Mouse (Mus musculus) midbrain, postnatal 0 days (tissue): ENCODE results near the gene Appl2. TPM values are rescaled to one million over a fixed set of nuclear protein-coding genes. Genes with fewer than 3 reads are reported as not detected.

Experiments
- ATAC-seq: fragments of 200-750 bp; cut with Nextera tagmentation; 2 replicates; pipeline ENCODE4 v1.8.0; 2017; ENCODE audit warnings: moderate number of reproducible peaks, mild to moderate bottlenecking, moderate TSS enrichment, moderate library complexity; ENCODE audit not compliant: low FRiP score
- DNase-seq: peaks from one replicate; pipeline ENCODE4 v3.0.0-alpha.2; 2015; ENCODE audit warnings: low spot score
- H3K27ac ChIP-seq: fragments of 300-500 bp; sonication (generic); 2 replicates; pipeline ENCODE4 v1.5.1; 2014; ENCODE audit warnings: low read depth, mild to moderate bottlenecking, low read length, mixed read lengths
- H3K27me3 ChIP-seq: fragments of 300-500 bp; sonication (generic); 2 replicates; pipeline ENCODE4 v1.6.1; 2014; ENCODE audit warnings: low read length, control low read depth, mixed read lengths; ENCODE audit not compliant: insufficient read depth
- H3K36me3 ChIP-seq: fragments of 300-500 bp; sonication (generic); 2 replicates; pipeline ENCODE4 v1.6.1; 2014; ENCODE audit warnings: low read length, control low read depth, mixed read lengths; ENCODE audit not compliant: insufficient read depth
- H3K4me1 ChIP-seq: fragments of 300-500 bp; sonication (generic); 2 replicates; pipeline ENCODE4 v1.6.1; 2014; ENCODE audit warnings: mild to moderate bottlenecking, control low read depth, antibody characterized with exemption, low read length, mixed read lengths; ENCODE audit not compliant: insufficient read depth
- H3K4me2 ChIP-seq: fragments of 300-500 bp; sonication (generic); 2 replicates; pipeline ENCODE4 v1.6.1; 2014; ENCODE audit warnings: low read depth, mild to moderate bottlenecking, low read length, mixed read lengths; ENCODE audit not compliant: poor library complexity, severe bottlenecking
- H3K4me3 ChIP-seq: fragments of 300-500 bp; sonication (generic); 2 replicates; pipeline ENCODE4 v1.5.1; 2014; ENCODE audit warnings: low read depth, mild to moderate bottlenecking, low read length, moderate library complexity
- H3K9ac ChIP-seq: fragments of 300-500 bp; sonication (generic); replicated peaks from 2 replicates; pipeline ENCODE4 v1.6.1; 2014; ENCODE audit warnings: mild to moderate bottlenecking, low read length, moderate library complexity, mixed read lengths; ENCODE audit not compliant: poor library complexity, severe bottlenecking
- H3K9me3 ChIP-seq: fragments of 300-500 bp; sonication (generic); 2 replicates; pipeline ENCODE4 v1.6.1; 2016; ENCODE audit warnings: low read length, control low read depth
- CTCF ChIP-seq: IDR thresholded peaks from 2 replicates; pipeline ENCODE4 v1.5.1; 2016; ENCODE audit warnings: antibody characterized with exemption, mild to moderate bottlenecking
- WGBS: fragments of 180-500 bp; shearing (Covaris S2); extraction: QIAGEN DNeasy Blood & Tissue Kit; methylation state at CpG from one replicate; pipeline ENCODE4 v1.1.7; 2014; 5-methylcytosine and 5-hydroxymethylcytosine counted together
- polyA plus RNA-seq: library from polyadenylated mRNA; unstranded; fragments of >200 nt; fragmentation: Nextera tagmentation; extraction: Ambion mirVana; gene quantifications from 2 replicates; pipeline ENCODE4 v1.2.1, GENCODE M21; 2015
- total RNA-seq: library from RNA; depleted of rRNA; stranded (reverse); fragments of >200 nt; gene quantifications from 2 replicates; pipeline ENCODE4 v1.2.3, GENCODE M21; 2014; rRNA removed

The Appl2 gene
- total and polyA plus RNA-seq, 2 experiments from 2014 or later, result 40.7 to 54.5 TPM

- H3K4me3 ChIP-seq, result no peak overlapping the region
- ATAC-seq (no peak), DNase-seq (peak; percentile 35)
- peaks cover 52% of the 10 kb centered on the region for H3K36me3 ChIP-seq
- WGBS, result 60% methylated on average over 6 of the region's 6 CpGs
- no peak overlapping the region for H3K9ac ChIP-seq
- H3K4me1 ChIP-seq, result no peaks in the 10 kb centered on the region
- no peak overlapping the region for H3K4me2 ChIP-seq
- no peak for TF ChIP-seq CTCF
- H3K27me3 ChIP-seq, result no peaks in the 10 kb centered on the region
- H3K27ac ChIP-seq, result no peak overlapping the region
- no peaks in the 10 kb centered on the region for H3K9me3 ChIP-seq
These were observed 57.7 kb downstream of the Appl2 start for GRCm38 (mm10) chr10:83590801-83591200.

GRCm38 (mm10) chr10:83565449-83566441 is 82.8 kb downstream of the Appl2 start:
- no peaks in the 10 kb centered on the region for H3K9me3 ChIP-seq
- WGBS, result 98% methylated on average over 7 of the region's 7 CpGs
- no peak overlapping the region for H3K27ac ChIP-seq
- no peak overlapping the region for H3K9ac ChIP-seq
- peak; percentile 28 for TF ChIP-seq CTCF
- DNase-seq (no peak), ATAC-seq (no peak)
- no peak overlapping the region for H3K4me3 ChIP-seq
- no peaks in the 10 kb centered on the region for H3K27me3 ChIP-seq
- H3K4me1 ChIP-seq, result no peaks in the 10 kb centered on the region
- peaks cover 44% of the 10 kb centered on the region for H3K36me3 ChIP-seq
- no peak overlapping the region for H3K4me2 ChIP-seq

- H3K9ac ChIP-seq, result no peak overlapping the region
- no peak overlapping the region for H3K4me2 ChIP-seq
- H3K9me3 ChIP-seq, result no peaks in the 10 kb centered on the region
- peaks cover 49% of the 10 kb centered on the region for H3K36me3 ChIP-seq
- no peak for TF ChIP-seq CTCF
- no peak for ATAC-seq
- no peaks in the 10 kb centered on the region for H3K4me1 ChIP-seq
- no peak for DNase-seq
- H3K4me3 ChIP-seq, result no peak overlapping the region
- no peaks in the 10 kb centered on the region for H3K27me3 ChIP-seq
- H3K27ac ChIP-seq, result no peak overlapping the region
These were observed 85.5 kb downstream of the Appl2 start for GRCm38 (mm10) chr10:83563005-83563404.

Other genes with a start within 250 kb of the Appl2 start
- 21.5 and 27.4 TPM in 2 replicates for gene Aldh1l2, start 114.6 kb downstream of the Appl2 start, total RNA-seq
- gene Aldh1l2, start 114.6 kb downstream of the Appl2 start, polyA plus RNA-seq, result 8.7 and 10.8 TPM in 2 replicates
- 16.5 and 25.4 TPM in 2 replicates for gene Washc4, start 105.0 kb downstream of the Appl2 start, total RNA-seq
- 21.8 and 22.1 TPM in 2 replicates for gene Washc4, start 105.0 kb downstream of the Appl2 start, polyA plus RNA-seq
- gene 1500009L16Rik, start 74.1 kb upstream of the Appl2 start, total RNA-seq, result 52.4 and 63.7 TPM in 2 replicates
- gene 1500009L16Rik, start 74.1 kb upstream of the Appl2 start, polyA plus RNA-seq, result 122 and 136 TPM in 2 replicates